Mouse (Mus musculus) lung, embryonic 14.5 days (tissue): ENCODE data around the gene Erc1. TPM values are rescaled to one million over a fixed set of nuclear protein-coding genes. Genes with fewer than 3 reads are reported as not detected.
A peak's percentile ranks its signal among the peaks of the same experiment; 100 is the strongest.

Experiments
- ATAC-seq: fragments of 200-750 bp; cut with Nextera tagmentation; 2 replicates; pipeline ENCODE4 v1.8.0; 2017; ENCODE audit warnings: mild to moderate bottlenecking, moderate TSS enrichment, moderate library complexity; ENCODE audit not compliant: insufficient read depth
- DNase-seq: peaks from one replicate; pipeline ENCODE4 v3.0.0-alpha.2; 2015
- H3K27ac ChIP-seq: fragments of 300-500 bp; sonication (generic); 2 replicates; pipeline ENCODE4 v1.5.1; 2014; ENCODE audit warnings: low read depth, mild to moderate bottlenecking, moderate library complexity
- H3K27me3 ChIP-seq: fragments of 300-500 bp; sonication (generic); 2 replicates; pipeline ENCODE4 v1.6.1; 2014; ENCODE audit warnings: low read length, control low read depth; ENCODE audit not compliant: insufficient read depth
- H3K36me3 ChIP-seq: fragments of 300-500 bp; sonication (generic); 2 replicates; pipeline ENCODE4 v1.6.1; 2014; ENCODE audit warnings: control low read depth; ENCODE audit not compliant: insufficient read depth
- H3K4me1 ChIP-seq: fragments of 300-500 bp; sonication (generic); 2 replicates; pipeline ENCODE4 v1.6.1; 2014; ENCODE audit warnings: antibody characterized with exemption, control low read depth; ENCODE audit not compliant: insufficient read depth
- H3K4me2 ChIP-seq: fragments of 300-500 bp; sonication (generic); 2 replicates; pipeline ENCODE4 v1.6.1; 2014; ENCODE audit warnings: mild to moderate bottlenecking
- H3K4me3 ChIP-seq: fragments of 300-500 bp; sonication (generic); 2 replicates; pipeline ENCODE4 v1.5.1; 2014; ENCODE audit warnings: low read depth, low read length
- H3K9ac ChIP-seq: fragments of 300-500 bp; sonication (generic); 2 replicates; pipeline ENCODE4 v1.6.1; 2014
- H3K9me3 ChIP-seq: fragments of 300-500 bp; sonication (generic); 2 replicates; pipeline ENCODE4 v1.6.1; 2016; ENCODE audit warnings: low read depth, low read length, control low read depth
- CTCF ChIP-seq: IDR thresholded peaks from 2 replicates; pipeline ENCODE4 v1.5.1; 2016; ENCODE audit warnings: antibody characterized with exemption, low read depth
- WGBS: fragments of 180-500 bp; shearing (Covaris S2); extraction: QIAGEN DNeasy Blood & Tissue Kit; methylation state at CpG from one replicate; pipeline ENCODE4 v1.1.7; 2014; 5-methylcytosine and 5-hydroxymethylcytosine counted together
- polyA plus RNA-seq: library from polyadenylated mRNA; unstranded; fragments of >200 nt; fragmentation: Nextera tagmentation; extraction: Ambion mirVana; gene quantifications from 2 replicates; pipeline ENCODE4 v1.2.1, GENCODE M21; 2014

Erc1 gene
- polyA plus RNA-seq, 1 experiment from 2014 or later = 27.1 TPM

DNA sequence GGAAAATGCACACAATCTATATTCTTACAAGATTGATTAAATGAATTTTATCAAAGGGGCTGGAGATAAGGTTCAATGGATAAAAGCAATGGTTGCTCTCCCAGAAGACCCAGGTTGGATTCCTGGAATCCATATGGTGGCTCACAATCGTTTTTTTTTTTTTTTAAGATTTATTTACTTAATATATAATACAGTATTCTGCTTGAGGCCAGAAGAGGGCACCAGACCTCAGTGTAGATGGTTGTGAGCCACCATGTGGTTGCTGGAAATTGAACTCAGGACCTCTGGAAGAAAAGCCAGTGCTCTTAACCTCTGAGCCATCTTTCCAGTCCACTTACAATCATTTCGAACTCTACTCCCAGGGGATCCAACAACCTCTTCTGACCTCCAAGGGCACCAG is 106.1 kb downstream of the Erc1 start:
- Histone ChIP-seq H3K27me3 (no peaks in the 10 kb centered on the region), H3K36me3 (peaks cover 18% of the 10 kb centered on the region), H3K4me2 (no peak overlapping the region), H3K27ac (no peak overlapping the region), H3K9me3 (no peaks in the 10 kb centered on the region), H3K4me3 (no peak overlapping the region), H3K9ac (no peak overlapping the region), H3K4me1 (no peaks in the 10 kb centered on the region)
- ATAC-seq = no peak
- DNase-seq = no peak
- TF ChIP-seq CTCF = 0 out of 2 replicates have a peak, but pooled peaks have one; percentile 9
- WGBS = 77% methylated on average over 2 of the region's 2 CpGs

DNA sequence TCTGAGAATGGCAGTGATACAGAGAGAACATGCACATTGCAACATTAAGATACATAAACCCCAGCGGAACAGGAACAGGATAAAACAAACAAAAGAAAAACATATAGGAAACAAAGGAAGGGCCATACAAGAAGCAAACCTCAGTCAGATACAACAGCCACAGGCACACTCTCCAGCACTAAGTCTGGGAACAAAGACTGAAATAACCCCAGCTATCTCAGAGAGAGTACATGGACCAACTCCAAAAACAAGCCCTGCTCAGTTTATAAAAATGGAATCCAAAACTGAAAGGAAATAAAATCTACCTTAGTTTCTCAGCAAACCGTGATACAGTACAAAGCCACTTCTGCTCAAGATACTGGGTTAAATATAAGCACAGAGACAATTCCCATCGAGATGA is 107.4 kb downstream of the Erc1 start:
- ATAC-seq = no peak
- H3K9ac ChIP-seq = no peak overlapping the region
- H3K36me3 ChIP-seq = peaks cover 14% of the 10 kb centered on the region
- no peak for DNase-seq
- H3K9me3 ChIP-seq = no peaks in the 10 kb centered on the region
- H3K27me3 ChIP-seq = no peaks in the 10 kb centered on the region
- no peak overlapping the region for H3K4me3 ChIP-seq
- whole genome bisulfite sequencing = 82% methylated on average over 3 of the region's 3 CpGs
- no peak for TF ChIP-seq CTCF
- no peak overlapping the region for H3K4me2 ChIP-seq
- H3K4me1 ChIP-seq = no peaks in the 10 kb centered on the region
- H3K27ac ChIP-seq = no peak overlapping the region

DNA sequence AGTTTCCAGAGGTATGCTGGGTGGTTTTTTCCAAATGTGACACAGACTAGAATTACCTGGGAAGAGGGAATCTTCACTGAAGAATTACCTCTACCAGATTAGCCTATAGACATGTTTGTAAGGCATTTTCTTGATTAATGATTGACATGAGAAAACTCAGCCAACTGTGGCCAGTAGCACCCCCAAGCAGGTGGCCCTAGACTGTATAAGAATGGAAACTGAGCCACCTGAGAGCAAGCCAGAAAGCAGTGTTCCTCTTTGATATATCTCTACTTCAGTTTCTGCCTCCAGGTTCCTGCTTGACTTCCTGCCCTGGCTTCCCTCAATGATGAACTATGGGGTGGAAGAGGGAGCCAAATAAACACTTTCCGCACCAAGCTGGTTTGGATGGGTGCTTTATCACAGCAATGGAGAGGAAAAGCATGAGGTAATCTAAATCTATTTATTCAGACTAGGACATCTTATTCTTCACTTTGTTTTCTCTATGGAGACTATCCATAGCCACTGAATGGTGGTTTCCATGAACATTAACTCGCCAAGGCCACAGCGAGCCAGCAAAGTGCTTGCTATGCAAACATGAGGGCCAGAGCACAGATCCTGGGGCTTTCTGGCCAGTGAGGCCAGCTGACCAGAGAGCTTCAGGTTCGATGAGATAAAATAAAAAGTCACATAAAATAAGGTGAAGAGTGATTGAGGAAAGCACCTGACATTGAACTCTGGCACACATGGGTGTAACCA is 109.2 kb downstream of the Erc1 start:
- H3K4me2 ChIP-seq = no peak overlapping the region
- no peak for TF ChIP-seq CTCF
- WGBS = 70% methylated on average over 4 of the region's 4 CpGs

DNA sequence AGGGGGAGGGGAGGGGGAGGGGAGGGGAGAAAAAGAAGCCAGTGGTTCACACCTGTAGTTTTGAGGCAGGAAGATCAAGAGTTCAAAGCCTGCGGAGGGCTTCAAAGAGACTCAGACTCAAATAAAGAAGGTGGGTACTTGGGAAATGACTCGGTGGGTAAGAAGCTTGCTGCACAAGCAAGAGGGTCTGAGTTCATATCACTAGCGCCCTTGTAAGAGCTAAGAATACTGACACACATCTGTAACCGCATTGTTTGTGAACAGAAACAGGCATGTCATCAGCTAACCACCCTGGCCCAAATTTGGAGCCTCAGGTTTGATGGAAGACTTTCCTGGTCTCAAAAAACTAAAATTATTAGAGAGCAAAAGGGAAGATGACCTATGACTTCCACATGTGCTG is 110.3 kb downstream of the Erc1 start:
- Histone ChIP-seq H3K9me3 (no peaks in the 10 kb centered on the region), H3K27ac (no peak overlapping the region), H3K4me3 (no peak overlapping the region), H3K4me1 (no peaks in the 10 kb centered on the region), H3K36me3 (peaks cover 9% of the 10 kb centered on the region), H3K9ac (no peak overlapping the region), H3K4me2 (no peak overlapping the region), H3K27me3 (no peaks in the 10 kb centered on the region)
- 91% methylated on average over 4 of the region's 4 CpGs for WGBS
- TF ChIP-seq CTCF = no peak
- ATAC-seq = no peak
- no peak for DNase-seq

More for the DNA sequence above, 109.2 kb downstream of the Erc1 start:
- DNase-seq (no peak), ATAC-seq (no peak)
- Histone ChIP-seq H3K4me1 (no peaks in the 10 kb centered on the region), H3K4me3 (no peak overlapping the region), H3K36me3 (peaks cover 14% of the 10 kb centered on the region), H3K27ac (no peak overlapping the region), H3K9me3 (no peaks in the 10 kb centered on the region), H3K9ac (no peak overlapping the region), H3K27me3 (no peaks in the 10 kb centered on the region)

DNA sequence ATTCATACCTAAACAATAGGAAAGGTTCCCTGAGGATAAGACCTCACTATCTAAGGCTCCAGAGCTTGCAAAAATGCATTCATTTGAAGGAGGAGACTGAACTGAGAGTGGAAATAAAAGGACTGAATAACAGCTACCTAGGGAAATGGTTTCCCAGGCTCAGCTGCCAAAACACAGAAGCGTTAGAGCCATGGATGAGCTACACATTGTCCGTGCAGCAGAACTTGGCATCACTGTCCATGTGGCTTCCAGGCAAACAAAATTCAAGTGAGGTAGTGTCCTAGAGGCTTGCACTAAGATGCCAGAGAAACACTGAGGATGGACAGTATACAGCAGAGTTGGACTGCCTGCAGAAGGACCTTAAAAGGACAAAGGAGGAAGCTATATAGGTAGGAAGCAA is 112.0 kb downstream of the Erc1 start:
- no peak overlapping the region for H3K9ac ChIP-seq
- no peaks in the 10 kb centered on the region for H3K9me3 ChIP-seq
- WGBS = 69% methylated on average over 2 of the region's 2 CpGs
- H3K4me3 ChIP-seq = no peak overlapping the region
- H3K4me1 ChIP-seq = no peaks in the 10 kb centered on the region
- peaks cover 4% of the 10 kb centered on the region; the same call in 1 of the 2 replicates for H3K36me3 ChIP-seq
- ATAC-seq = no peak
- no peak for DNase-seq
- H3K4me2 ChIP-seq = no peak overlapping the region
- TF ChIP-seq CTCF = no peak
- H3K27me3 ChIP-seq = no peaks in the 10 kb centered on the region
- no peak overlapping the region for H3K27ac ChIP-seq

DNA sequence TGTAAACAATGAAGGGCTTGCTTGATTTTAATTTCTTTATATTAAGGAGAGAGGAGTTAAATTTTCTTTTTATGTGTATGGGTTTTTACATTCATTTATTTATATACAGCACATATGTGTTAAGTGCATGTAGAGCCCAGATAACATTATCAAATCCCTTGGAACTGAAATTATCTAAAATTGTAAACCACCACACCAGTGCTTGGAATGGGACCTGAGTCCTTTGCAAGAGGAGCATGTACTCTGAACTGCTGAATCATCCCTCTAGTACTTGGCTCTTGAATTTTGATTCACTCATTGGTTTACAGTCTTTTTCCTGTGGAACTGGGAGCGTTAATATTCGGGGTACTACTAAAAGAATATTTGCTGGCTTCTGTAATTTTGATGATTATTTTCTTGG is 116.8 kb downstream of the Erc1 start:
- no peak for TF ChIP-seq CTCF
- 96% methylated on average over 2 of the region's 2 CpGs for WGBS
- DNase-seq = no peak

DNA sequence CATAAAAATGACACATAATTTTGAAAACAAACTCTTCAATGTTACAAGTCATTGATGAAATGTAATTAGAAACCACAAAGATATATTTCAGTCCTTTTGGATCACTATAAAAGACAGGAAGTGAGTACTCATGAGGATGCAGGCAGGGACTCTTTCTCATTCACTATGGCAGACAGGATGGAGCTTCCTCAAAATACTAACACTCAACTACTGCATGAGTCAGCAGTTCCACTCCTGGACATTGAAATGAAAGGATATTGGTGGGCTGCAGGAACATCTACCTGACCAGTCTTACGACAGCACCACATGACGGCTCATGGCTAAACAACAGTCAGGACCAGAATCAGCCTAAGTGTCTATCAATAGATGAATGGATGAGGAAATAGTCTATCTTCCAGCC is 132.7 kb downstream of the Erc1 start:
- ATAC-seq (no peak), DNase-seq (no peak)
- WGBS = 92% methylated on average over 2 of the region's 2 CpGs
- no peak overlapping the region for H3K4me3 ChIP-seq
- no peak overlapping the region for H3K4me2 ChIP-seq
- no peak for TF ChIP-seq CTCF
- peaks cover 9% of the 10 kb centered on the region; the same call in 1 of the 2 replicates for H3K36me3 ChIP-seq
- no peak overlapping the region for H3K9ac ChIP-seq
- no peaks in the 10 kb centered on the region for H3K9me3 ChIP-seq
- H3K4me1 ChIP-seq = no peaks in the 10 kb centered on the region
- H3K27ac ChIP-seq = no peak overlapping the region
- no peaks in the 10 kb centered on the region for H3K27me3 ChIP-seq

More for the DNA sequence above, 116.8 kb downstream of the Erc1 start:
- Histone ChIP-seq H3K4me3 (no peak overlapping the region), H3K27me3 (no peaks in the 10 kb centered on the region), H3K27ac (no peak overlapping the region), H3K9ac (no peak overlapping the region), H3K4me1 (no peaks in the 10 kb centered on the region), H3K4me2 (no peak overlapping the region), H3K36me3 (0 out of 2 replicates have a peak, but pooled peaks cover 5% of the 10 kb centered on the region), H3K9me3 (no peaks in the 10 kb centered on the region)
- ATAC-seq = no peak

DNA sequence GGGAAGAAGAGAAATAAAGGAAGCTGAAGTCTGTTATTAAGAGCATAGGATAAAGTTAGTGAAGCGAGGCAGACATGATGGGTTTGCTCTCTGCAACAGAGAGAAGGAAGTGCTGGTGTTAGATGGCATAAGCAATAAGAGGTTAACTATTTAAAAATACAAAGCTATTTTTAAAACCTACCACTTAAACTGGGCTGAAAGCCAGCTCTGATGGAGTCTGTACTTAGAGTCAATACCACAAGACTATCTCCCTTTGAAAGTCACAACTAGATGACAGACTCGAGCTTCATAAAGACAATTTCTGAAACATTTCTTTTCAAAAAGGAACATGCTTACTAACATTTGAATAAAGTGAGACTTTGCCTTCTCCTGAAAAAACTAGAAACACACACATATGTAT is 134.0 kb downstream of the Erc1 start:
- no peak for TF ChIP-seq CTCF
- H3K9me3 ChIP-seq = no peaks in the 10 kb centered on the region
- no peak overlapping the region for H3K9ac ChIP-seq
- H3K27ac ChIP-seq = no peak overlapping the region
- H3K27me3 ChIP-seq = no peaks in the 10 kb centered on the region
- no peaks in the 10 kb centered on the region for H3K4me1 ChIP-seq
- no peak for ATAC-seq
- H3K4me2 ChIP-seq = no peak overlapping the region
- peaks cover 9% of the 10 kb centered on the region; the same call in 1 of the 2 replicates for H3K36me3 ChIP-seq
- H3K4me3 ChIP-seq = no peak overlapping the region
- peak; percentile 59 for DNase-seq
- 52% methylated on average over 2 of the region's 2 CpGs for WGBS
